Mouse (Mus musculus): ENCODE results near the gene Trpd52l3. TPM values are rescaled to one million over a fixed set of nuclear protein-coding genes. Genes with fewer than 3 reads are reported as not detected.

Gene Trpd52l3
- total and polyA plus RNA-seq, 2 experiments from 2014 or later, result not detected

- H3K27me3 ChIP-seq (ENCODE audit: insufficient read depth, low read length), result no peaks in the 10 kb centered on the region
- H3K4me1 ChIP-seq (ENCODE audit: insufficient read depth, low read length), result no peaks in the 10 kb centered on the region
- H3K4me3 ChIP-seq (ENCODE audit: low read depth, low read length), result no peak overlapping the region
- no peak for ATAC-seq (ENCODE audit: low FRiP score)
- DNase-seq (ENCODE audit: low spot score), result no peak
- H3K9me3 ChIP-seq (ENCODE audit: low read length), result no peaks in the 10 kb centered on the region
- 89% methylated on average over 3 of the region's 3 CpGs for WGBS
- no peak for TF ChIP-seq CTCF (IDR thresholded peaks at IDR 0.05)
- H3K36me3 ChIP-seq (ENCODE audit: insufficient read depth, low read length), result no peaks in the 10 kb centered on the region
- H3K9ac ChIP-seq (replicated peaks; ENCODE audit: low read length, poor library complexity, severe bottlenecking), result no peak overlapping the region
- no peak overlapping the region for H3K27ac ChIP-seq (ENCODE audit: low read depth, low read length)
- no peak overlapping the region for H3K4me2 ChIP-seq (ENCODE audit: low read depth, low read length, poor library complexity, severe bottlenecking)
Observed at GRCm38 (mm10) chr19:29967960-29968359, 35.6 kb upstream of the Trpd52l3 start.

- 87% methylated on average over 5 of the region's 5 CpGs for WGBS
- H3K4me2 ChIP-seq (ENCODE audit: low read depth, low read length, poor library complexity, severe bottlenecking), result no peak overlapping the region
- no peak overlapping the region for H3K4me3 ChIP-seq (ENCODE audit: low read depth, low read length)
- H3K9me3 ChIP-seq (ENCODE audit: low read length), result no peaks in the 10 kb centered on the region
- no peaks in the 10 kb centered on the region for H3K27me3 ChIP-seq (ENCODE audit: insufficient read depth, low read length)
- no peak for DNase-seq (ENCODE audit: low spot score)
- H3K36me3 ChIP-seq (ENCODE audit: insufficient read depth, low read length), result no peaks in the 10 kb centered on the region
- ATAC-seq (ENCODE audit: low FRiP score), result no peak
- no peak overlapping the region for H3K9ac ChIP-seq (replicated peaks; ENCODE audit: low read length, poor library complexity, severe bottlenecking)
- H3K27ac ChIP-seq (ENCODE audit: low read depth, low read length), result no peak overlapping the region
- no peak for TF ChIP-seq CTCF (IDR thresholded peaks at IDR 0.05)
- no peaks in the 10 kb centered on the region for H3K4me1 ChIP-seq (ENCODE audit: insufficient read depth, low read length)
Observed at GRCm38 (mm10) chr19:29973396-29973795, 30.2 kb upstream of the Trpd52l3 start.

DNA sequence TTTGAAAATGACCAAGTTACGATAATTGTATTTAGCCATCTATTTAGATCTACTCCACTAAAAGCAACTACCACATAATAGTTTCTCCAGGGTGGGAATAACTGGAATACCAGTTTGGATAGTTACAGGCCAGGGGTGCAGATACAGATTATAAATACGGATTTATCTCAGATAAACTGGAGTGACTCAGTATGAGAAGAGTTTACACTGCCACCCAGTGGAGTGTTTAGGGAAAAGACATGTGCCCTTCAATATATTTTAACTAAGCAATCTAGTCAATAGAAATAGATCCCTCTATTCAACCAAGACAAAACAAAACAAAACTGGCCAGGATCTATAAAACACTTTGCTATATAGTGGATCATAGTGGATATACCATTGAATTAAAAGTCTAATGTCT, 24.7 kb upstream of the Trpd52l3 start:
- Histone ChIP-seq H3K36me3 (ENCODE audit: insufficient read depth, low read length) (no peaks in the 10 kb centered on the region), H3K9me3 (ENCODE audit: low read length) (no peaks in the 10 kb centered on the region), H3K4me1 (ENCODE audit: insufficient read depth, low read length) (no peaks in the 10 kb centered on the region), H3K27me3 (ENCODE audit: insufficient read depth, low read length) (no peaks in the 10 kb centered on the region), H3K27ac (ENCODE audit: low read depth, low read length) (no peak overlapping the region), H3K4me2 (ENCODE audit: low read depth, low read length, poor library complexity, severe bottlenecking) (no peak overlapping the region), H3K4me3 (ENCODE audit: low read depth, low read length) (no peak overlapping the region), H3K9ac (replicated peaks; ENCODE audit: low read length, poor library complexity, severe bottlenecking) (no peak overlapping the region)
- WGBS, result 56% methylated on average over 2 of the region's 2 CpGs
- no peak for ATAC-seq (ENCODE audit: low FRiP score)
- peak; percentile 81 for DNase-seq (ENCODE audit: low spot score)
- TF ChIP-seq CTCF (IDR thresholded peaks at IDR 0.05), result peak; percentile 77

- Histone ChIP-seq H3K4me2 (ENCODE audit: low read depth, low read length, poor library complexity, severe bottlenecking) (no peak overlapping the region), H3K27ac (ENCODE audit: low read depth, low read length) (no peak overlapping the region), H3K9ac (replicated peaks; ENCODE audit: low read length, poor library complexity, severe bottlenecking) (no peak overlapping the region), H3K4me3 (ENCODE audit: low read depth, low read length) (no peak overlapping the region), H3K9me3 (ENCODE audit: low read length) (no peaks in the 10 kb centered on the region), H3K27me3 (ENCODE audit: insufficient read depth, low read length) (no peaks in the 10 kb centered on the region), H3K36me3 (ENCODE audit: insufficient read depth, low read length) (no peaks in the 10 kb centered on the region), H3K4me1 (ENCODE audit: insufficient read depth, low read length) (no peaks in the 10 kb centered on the region)
- DNase-seq (ENCODE audit: low spot score), result no peak
- TF ChIP-seq CTCF (IDR thresholded peaks at IDR 0.05), result no peak
- no peak for ATAC-seq (ENCODE audit: low FRiP score)
- 84% methylated on average over 8 of the region's 8 CpGs for WGBS
Observed at GRCm38 (mm10) chr19:29979452-29980089, 24.0 kb upstream of the Trpd52l3 start.

DNA sequence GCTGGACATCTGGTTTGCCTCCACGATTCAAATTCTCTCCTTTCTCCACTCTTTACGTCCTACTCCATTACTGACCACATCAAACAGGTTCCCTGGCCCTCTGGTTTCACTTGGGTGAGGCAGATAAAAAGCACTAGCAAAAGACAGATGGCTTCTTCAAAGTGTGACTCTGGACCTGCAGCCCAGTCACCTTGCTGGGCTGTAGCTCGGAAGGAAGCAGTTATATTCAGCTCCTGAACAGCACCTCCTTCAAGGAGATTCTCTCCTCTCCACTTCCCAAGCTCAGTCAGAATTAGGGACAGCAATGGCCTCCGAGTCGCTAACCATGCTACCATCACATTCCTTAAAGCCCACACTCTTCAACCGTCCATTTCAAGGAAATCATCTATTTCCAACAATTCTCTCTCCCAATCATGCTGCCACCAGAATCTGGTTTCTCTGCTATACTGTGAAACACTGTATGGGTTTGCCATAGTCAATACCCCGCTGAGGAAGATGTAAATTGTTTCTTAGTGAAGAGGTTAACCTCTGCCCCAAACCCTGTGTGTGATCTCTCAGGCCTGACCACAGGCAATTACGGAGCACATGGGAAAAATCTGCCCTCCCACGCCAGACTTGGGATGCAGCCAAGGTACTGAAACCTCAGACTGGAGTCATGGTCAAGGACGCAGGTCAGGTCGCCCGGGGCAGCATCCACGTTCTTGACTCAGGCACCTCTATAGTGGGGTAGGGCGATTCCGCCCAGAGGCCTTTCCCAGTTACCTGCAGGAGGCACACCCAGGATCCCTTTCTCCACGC, 19.2 kb upstream of the Trpd52l3 start:
- Histone ChIP-seq H3K4me3 (ENCODE audit: low read depth, low read length) (no peak overlapping the region), H3K9me3 (ENCODE audit: low read length) (no peaks in the 10 kb centered on the region), H3K27ac (ENCODE audit: low read depth, low read length) (no peak overlapping the region), H3K4me2 (ENCODE audit: low read depth, low read length, poor library complexity, severe bottlenecking) (no peak overlapping the region), H3K9ac (replicated peaks; ENCODE audit: low read length, poor library complexity, severe bottlenecking) (no peak overlapping the region), H3K36me3 (ENCODE audit: insufficient read depth, low read length) (no peaks in the 10 kb centered on the region), H3K27me3 (ENCODE audit: insufficient read depth, low read length) (no peaks in the 10 kb centered on the region), H3K4me1 (ENCODE audit: insufficient read depth, low read length) (no peaks in the 10 kb centered on the region)
- DNase-seq (ENCODE audit: low spot score) (no peak), ATAC-seq (ENCODE audit: low FRiP score) (no peak)
- TF ChIP-seq CTCF (IDR thresholded peaks at IDR 0.05), result no peak
- 66% methylated on average over 16 of the region's 16 CpGs for WGBS

GRCm38 (mm10) chr19:29986464-29987091, 17.0 kb upstream of the Trpd52l3 start:
- Histone ChIP-seq H3K9ac (replicated peaks; ENCODE audit: low read length, poor library complexity, severe bottlenecking) (no peak overlapping the region), H3K27me3 (ENCODE audit: insufficient read depth, low read length) (no peaks in the 10 kb centered on the region), H3K36me3 (ENCODE audit: insufficient read depth, low read length) (no peaks in the 10 kb centered on the region), H3K4me3 (ENCODE audit: low read depth, low read length) (no peak overlapping the region), H3K4me2 (ENCODE audit: low read depth, low read length, poor library complexity, severe bottlenecking) (no peak overlapping the region), H3K27ac (ENCODE audit: low read depth, low read length) (no peak overlapping the region), H3K4me1 (ENCODE audit: insufficient read depth, low read length) (no peaks in the 10 kb centered on the region), H3K9me3 (ENCODE audit: low read length) (no peaks in the 10 kb centered on the region)
- 80% methylated on average over 12 of the region's 12 CpGs for WGBS
- DNase-seq (ENCODE audit: low spot score) (no peak), ATAC-seq (ENCODE audit: low FRiP score) (no peak)
- TF ChIP-seq CTCF (IDR thresholded peaks at IDR 0.05), result no peak
